Mouse (Mus musculus): ENCODE results near the gene Clca4a.
"Not testable (repeated sequence)": the region's sequence is repeated elsewhere in the genome, so short reads cannot be mapped to it uniquely, and the experiment has no call there.

DNA sequence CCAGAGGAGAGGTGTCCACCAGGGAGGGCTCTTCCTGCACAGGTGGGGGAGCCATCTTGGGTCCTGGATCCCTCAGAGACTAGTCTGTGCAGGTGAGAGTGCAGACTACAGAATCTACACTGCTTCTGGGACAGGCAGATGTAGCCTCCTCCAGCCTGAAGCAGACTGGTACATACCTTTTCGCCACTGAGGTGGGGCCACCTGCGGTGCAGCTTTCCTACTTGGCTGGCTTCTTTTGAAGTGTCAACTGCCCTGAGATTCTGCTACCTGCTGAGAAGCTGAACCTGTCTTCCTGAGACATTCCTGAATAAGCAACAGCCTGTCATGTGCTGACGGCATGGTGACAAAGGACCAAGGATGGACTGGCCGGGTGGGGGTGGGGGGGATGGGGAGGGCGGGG is 27.5 kb downstream of the Clca4a start:
- TF ChIP-seq CTCF (conservative IDR thresholded peaks at IDR 0.05; ENCODE audit: insufficient read depth, insufficient read length, low read depth, low read length); POLR2A (IDR thresholded peaks at IDR 0.05; ENCODE audit: low read depth, low read length): not testable (repeated sequence)

Measured in kidney, adult 2 months (tissue).